Mouse (Mus musculus): ENCODE measurements around the gene Plpp7. TPM values are rescaled to one million over a fixed set of nuclear protein-coding genes. Genes with fewer than 3 reads are reported as not detected.

Plpp7 gene
- polyA plus RNA-seq, 1 experiment from 2014 or later: 2.6 TPM

DNA sequence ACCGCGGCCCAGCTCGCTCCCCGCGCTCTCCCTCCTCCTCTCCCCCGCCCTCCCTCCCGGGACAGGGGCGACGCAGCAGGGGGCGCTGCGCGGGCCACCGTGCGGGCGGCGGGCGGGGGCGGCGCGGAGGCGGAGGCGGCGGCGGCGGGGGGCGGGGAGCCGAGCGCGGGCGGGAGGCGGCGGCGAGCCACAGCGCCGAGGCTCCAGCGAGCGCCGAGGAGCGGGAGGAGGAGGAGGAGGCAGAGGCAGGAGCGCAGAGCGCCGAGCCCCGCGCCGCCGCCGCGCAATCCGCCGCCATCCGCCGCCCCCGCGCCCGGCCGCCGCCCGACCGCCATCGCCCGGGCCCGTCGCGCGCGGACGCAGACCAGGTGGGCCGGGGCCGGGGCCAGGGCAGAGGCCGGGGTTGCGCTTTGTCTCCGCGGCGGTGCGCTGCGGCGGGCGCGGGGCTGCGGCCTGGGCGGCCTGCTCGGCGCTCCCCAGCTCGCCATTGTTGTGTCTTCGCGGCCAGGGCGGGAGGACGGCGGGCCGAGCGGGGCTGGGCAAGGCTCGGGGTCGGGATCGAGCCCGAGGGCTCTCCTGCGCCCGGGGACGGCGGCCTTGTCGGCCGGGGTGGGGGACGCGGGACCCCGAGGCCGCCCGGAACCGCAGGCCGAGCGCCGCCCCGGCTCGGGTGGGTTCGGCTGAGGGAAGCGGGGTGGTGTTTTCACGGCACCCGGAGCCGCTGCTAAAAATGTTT, 55.8 kb downstream of the Plpp7 start, which contains the start of gene Prrc2b:
TSS of gene Prrc2b (plus strand) at position 159 of the 736 bp plus-strand sequence.
- Histone ChIP-seq H3K4me1 (replicated peaks; ENCODE audit: control insufficient read depth, insufficient read depth) (peaks cover 21% of the 10 kb centered on the region), H3K4me3 (ENCODE audit: low read depth, low read length) (peak within 1 kb of the TSS; percentile 83), H3K4me2 (replicated peaks; ENCODE audit: low read depth) (peak within 1 kb of the TSS; percentile 84), H3K9ac (ENCODE audit: low read length) (peak within 1 kb of the TSS; percentile 99), H3K9me3 (ENCODE audit: control insufficient read depth, low read length) (no peaks in the 10 kb centered on the region), H3K27ac (replicated peaks) (peak within 1 kb of the TSS; percentile 99), H3K36me3 (ENCODE audit: control insufficient read depth, insufficient read depth, low read length) (no peaks in the 10 kb centered on the region), H3K27me3 (ENCODE audit: control insufficient read depth, insufficient read depth, low read length) (no peaks in the 10 kb centered on the region)
- peak; percentile 66 for ATAC-seq (ENCODE audit: low FRiP score, low TSS enrichment)
- 2% methylated on average over 40 of the region's 117 CpGs for WGBS
- TF ChIP-seq CTCF (IDR thresholded peaks at IDR 0.05; ENCODE audit: low read depth) (peak; percentile 60), EP300 (optimal IDR thresholded peaks at IDR 0.05) (no peak)
- peak; percentile 79 for DNase-seq (ENCODE audit: low spot score)

DNA sequence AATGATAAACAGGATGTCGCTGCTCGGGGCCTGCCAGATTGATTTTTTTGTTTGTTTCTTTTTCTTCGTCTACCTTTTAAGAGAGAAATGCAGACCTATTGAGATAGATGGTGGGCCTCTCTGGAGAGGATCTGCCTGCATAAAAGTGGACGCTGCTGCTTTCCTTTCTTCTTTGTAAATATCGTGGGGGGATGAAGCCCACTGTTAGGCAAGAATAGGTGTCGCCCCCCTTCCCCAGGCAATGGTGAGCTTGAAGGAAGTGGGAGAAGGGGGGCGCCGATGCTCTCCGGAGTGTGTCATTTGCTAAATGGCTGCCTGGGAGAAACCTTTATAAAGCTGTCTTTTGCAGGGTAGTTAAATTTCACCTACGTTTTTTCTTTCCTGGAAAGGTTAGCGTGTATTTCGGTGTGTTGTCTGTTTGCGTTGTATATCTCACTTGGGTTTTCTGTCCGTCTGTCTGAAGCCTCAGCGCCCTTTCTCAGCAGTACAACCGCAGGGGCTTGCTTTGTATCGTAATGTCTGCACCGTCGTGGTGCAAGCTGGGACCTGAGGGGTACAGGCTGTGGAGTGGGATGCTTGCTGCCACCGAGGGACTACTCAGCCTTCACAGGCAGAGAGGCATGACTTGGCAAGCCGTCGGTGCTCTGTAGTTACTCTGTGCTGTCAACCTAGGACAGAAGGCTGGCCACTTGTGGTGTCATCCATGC, 56.5 kb downstream of the Plpp7 start:
- no peak for DNase-seq (ENCODE audit: low spot score)
- H3K4me1 ChIP-seq (replicated peaks; ENCODE audit: control insufficient read depth, insufficient read depth): peaks cover 24% of the 10 kb centered on the region
- no peak for TF ChIP-seq EP300 (optimal IDR thresholded peaks at IDR 0.05)
- 0 out of 2 replicates have a peak, but pooled peaks have one; percentile 5 for TF ChIP-seq CTCF (IDR thresholded peaks at IDR 0.05; ENCODE audit: low read depth)

DNA sequence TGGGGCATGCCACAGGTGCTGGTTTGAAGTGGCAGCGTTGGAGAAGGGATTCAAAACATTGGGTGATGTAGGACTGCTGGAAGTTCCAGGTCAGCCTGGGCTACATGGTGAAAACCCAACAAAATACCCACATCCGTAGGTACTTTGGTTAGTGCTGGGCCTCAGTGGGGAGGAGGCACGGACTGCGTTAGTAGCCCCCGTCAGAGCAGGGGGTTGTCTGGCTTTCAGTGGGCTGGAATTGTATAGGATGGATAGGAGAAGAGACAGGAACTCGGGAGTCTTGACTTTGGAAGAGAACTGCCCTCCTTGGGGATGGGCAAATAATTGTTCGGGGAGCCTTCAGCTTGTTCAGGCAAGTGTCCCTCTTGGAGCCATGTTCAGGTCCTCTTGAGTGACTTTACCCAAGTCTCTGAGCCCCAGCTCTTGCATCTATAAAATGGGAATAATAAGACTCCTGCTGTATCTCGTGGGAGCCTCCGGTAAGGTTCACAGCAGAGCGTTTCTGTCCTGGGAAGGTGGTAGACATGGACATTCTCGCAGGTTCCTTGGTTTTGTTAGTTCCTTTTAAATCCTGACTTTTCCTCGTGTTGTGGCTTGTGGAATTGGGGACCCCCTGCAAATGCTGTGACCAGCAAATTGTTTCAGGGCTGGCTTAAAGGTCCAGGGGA, 57.2 kb downstream of the Plpp7 start:
- peak overlapping the region; percentile 99 for H3K9ac ChIP-seq (ENCODE audit: low read length)
- peak overlapping the region; percentile 83 for H3K4me3 ChIP-seq (ENCODE audit: low read depth, low read length)
- ATAC-seq (ENCODE audit: low FRiP score, low TSS enrichment) (no peak), DNase-seq (ENCODE audit: low spot score) (no peak)
- H3K9me3 ChIP-seq (ENCODE audit: control insufficient read depth, low read length): no peaks in the 10 kb centered on the region
- H3K4me2 ChIP-seq (replicated peaks; ENCODE audit: low read depth): peak overlapping the region; percentile 84
- peaks cover 28% of the 10 kb centered on the region for H3K4me1 ChIP-seq (replicated peaks; ENCODE audit: control insufficient read depth, insufficient read depth)
- H3K27me3 ChIP-seq (ENCODE audit: control insufficient read depth, insufficient read depth, low read length): no peaks in the 10 kb centered on the region
- TF ChIP-seq CTCF (IDR thresholded peaks at IDR 0.05; ENCODE audit: low read depth) (no peak), EP300 (optimal IDR thresholded peaks at IDR 0.05) (no peak)
- WGBS: 12% methylated on average over 12 of the region's 12 CpGs
- peak overlapping the region; percentile 99 for H3K27ac ChIP-seq (replicated peaks)
- no peaks in the 10 kb centered on the region for H3K36me3 ChIP-seq (ENCODE audit: control insufficient read depth, insufficient read depth, low read length)

More for the DNA sequence above, 56.5 kb downstream of the Plpp7 start:
- H3K4me3 ChIP-seq (ENCODE audit: low read depth, low read length): peak overlapping the region; percentile 83
- ATAC-seq (ENCODE audit: low FRiP score, low TSS enrichment): no peak
- peak overlapping the region; percentile 84 for H3K4me2 ChIP-seq (replicated peaks; ENCODE audit: low read depth)
- peak overlapping the region; percentile 99 for H3K9ac ChIP-seq (ENCODE audit: low read length)
- H3K36me3 ChIP-seq (ENCODE audit: control insufficient read depth, insufficient read depth, low read length): no peaks in the 10 kb centered on the region
- H3K27ac ChIP-seq (replicated peaks): peak overlapping the region; percentile 99
- WGBS: under 1% methylated on average over 22 of the region's 22 CpGs
- H3K9me3 ChIP-seq (ENCODE audit: control insufficient read depth, low read length): no peaks in the 10 kb centered on the region
- no peaks in the 10 kb centered on the region for H3K27me3 ChIP-seq (ENCODE audit: control insufficient read depth, insufficient read depth, low read length)

DNA sequence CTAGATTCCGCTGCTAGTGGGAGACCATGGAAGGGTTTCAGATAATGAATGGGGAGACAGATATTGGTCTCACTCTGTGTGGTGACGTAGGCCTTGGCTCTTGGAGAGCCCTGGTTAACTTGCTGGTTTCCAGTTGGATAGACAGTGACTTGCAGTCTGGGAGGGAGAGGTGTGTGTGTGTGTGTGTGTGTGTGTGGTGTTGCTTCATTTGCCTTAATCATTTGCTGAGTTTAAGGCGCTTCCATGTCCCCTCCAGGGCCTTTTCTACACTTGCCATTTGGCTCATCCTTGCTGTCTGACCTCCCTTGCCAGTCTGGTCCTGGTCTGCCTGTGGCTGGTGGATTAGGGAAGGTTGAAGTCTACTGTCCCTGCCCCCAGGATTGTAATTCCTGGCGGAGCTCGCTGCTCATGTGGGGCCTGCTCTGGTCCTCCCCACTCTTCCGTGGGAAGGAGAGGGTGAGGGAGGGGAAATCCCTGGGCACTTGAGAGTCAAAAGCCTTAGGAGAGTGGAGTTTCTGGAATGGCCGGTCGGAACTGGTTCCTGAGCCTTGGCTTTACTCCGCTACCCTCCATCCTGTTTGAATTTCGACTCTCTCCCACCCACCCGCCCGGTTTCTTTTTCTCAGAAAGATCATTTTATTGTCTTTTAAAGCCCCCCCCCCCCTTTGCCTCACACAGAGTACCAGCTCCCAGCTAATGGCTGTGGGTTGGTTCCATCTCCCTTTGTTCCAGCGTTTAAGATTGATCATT, 57.9 kb downstream of the Plpp7 start:
- no peaks in the 10 kb centered on the region for H3K27me3 ChIP-seq (ENCODE audit: control insufficient read depth, insufficient read depth, low read length)
- peak overlapping the region; percentile 84 for H3K4me2 ChIP-seq (replicated peaks; ENCODE audit: low read depth)
- H3K9ac ChIP-seq (ENCODE audit: low read length): peak overlapping the region; percentile 54
- WGBS: 8% methylated on average over 13 of the region's 13 CpGs
- H3K4me3 ChIP-seq (ENCODE audit: low read depth, low read length): peak overlapping the region; percentile 83
- H3K27ac ChIP-seq (replicated peaks): peak overlapping the region; percentile 99
- DNase-seq (ENCODE audit: low spot score) (peak; percentile 52), ATAC-seq (ENCODE audit: low FRiP score, low TSS enrichment) (peak; percentile 27; the same call in 1 of the 2 replicates)
- no peaks in the 10 kb centered on the region for H3K9me3 ChIP-seq (ENCODE audit: control insufficient read depth, low read length)
- no peak for TF ChIP-seq EP300 (optimal IDR thresholded peaks at IDR 0.05)
- H3K36me3 ChIP-seq (ENCODE audit: control insufficient read depth, insufficient read depth, low read length): no peaks in the 10 kb centered on the region
- H3K4me1 ChIP-seq (replicated peaks; ENCODE audit: control insufficient read depth, insufficient read depth): peaks cover 28% of the 10 kb centered on the region

DNA sequence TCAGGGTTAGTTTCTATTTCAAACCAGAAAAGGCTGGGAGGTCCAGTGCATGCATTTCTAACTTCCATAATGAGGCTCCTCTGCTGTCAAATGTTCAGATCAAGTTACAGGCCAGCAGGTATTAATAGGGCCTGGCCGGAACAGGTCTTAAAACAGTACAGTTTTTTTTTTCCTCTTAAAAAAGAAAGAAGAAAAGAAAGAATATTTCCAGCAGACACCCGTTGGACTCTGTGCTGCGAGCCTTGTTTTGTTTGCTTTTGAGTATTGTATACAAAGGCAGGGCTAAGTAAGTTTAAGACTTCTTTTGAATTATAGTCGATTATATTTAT, 58.4 kb downstream of the Plpp7 start:
- peak overlapping the region; percentile 99 for H3K27ac ChIP-seq (replicated peaks)
- peak overlapping the region; percentile 84 for H3K4me2 ChIP-seq (replicated peaks; ENCODE audit: low read depth)
- H3K4me1 ChIP-seq (replicated peaks; ENCODE audit: control insufficient read depth, insufficient read depth): peaks cover 31% of the 10 kb centered on the region
- peak overlapping the region; percentile 83 for H3K4me3 ChIP-seq (ENCODE audit: low read depth, low read length)
- DNase-seq (ENCODE audit: low spot score): no peak
- H3K9ac ChIP-seq (ENCODE audit: low read length): peak overlapping the region; percentile 47; the same call in 1 of the 2 replicates
- H3K27me3 ChIP-seq (ENCODE audit: control insufficient read depth, insufficient read depth, low read length): no peaks in the 10 kb centered on the region
- no peak for ATAC-seq (ENCODE audit: low FRiP score, low TSS enrichment)
- TF ChIP-seq CTCF (IDR thresholded peaks at IDR 0.05; ENCODE audit: low read depth) (no peak), EP300 (optimal IDR thresholded peaks at IDR 0.05) (no peak)
- no peaks in the 10 kb centered on the region for H3K9me3 ChIP-seq (ENCODE audit: control insufficient read depth, low read length)
- 15% methylated on average over 4 of the region's 4 CpGs for WGBS
- H3K36me3 ChIP-seq (ENCODE audit: control insufficient read depth, insufficient read depth, low read length): no peaks in the 10 kb centered on the region

All from stomach, postnatal 0 days (tissue).